Mouse (Mus musculus): ENCODE data around the gene Mob3b.

- TF ChIP-seq CTCF (IDR thresholded peaks at IDR 0.05; ENCODE audit: low read depth, low read length) (no peak), GATA1 (IDR thresholded peaks at IDR 0.05; ENCODE audit: borderline replicate concordance, low read length) (no peak), TAL1 (conservative IDR thresholded peaks at IDR 0.05; ENCODE audit: low read depth, low read length) (no peak), POLR2AphosphoS5 (IDR thresholded peaks at IDR 0.05; ENCODE audit: insufficient replicate concordance, low read depth, low read length) (no peak), GATA2 (IDR thresholded peaks at IDR 0.05; ENCODE audit: borderline replicate concordance, low read depth, low read length) (no peak)
Measured at GRCm38 (mm10) chr4:34959477-34959876, 197.8 kb downstream of the Mob3b start.

Measured in G1E (cell line).